Mouse (Mus musculus): ENCODE results near the gene Pkp1. TPM values are rescaled to one million over a fixed set of nuclear protein-coding genes. Genes with fewer than 3 reads are reported as not detected.

The Pkp1 gene
- total RNA-seq, 2 experiments from 2014 or later = not detected

Other genes with a start within 250 kb of the Pkp1 start
- gene Csrp1, start 199.1 kb downstream of the Pkp1 start, total RNA-seq (2021) = 100 to 1,000 TPM; 211 to 220 TPM
- 10 to 100 TPM; 14.0 to 16.6 TPM for gene Phlda3, start 153.1 kb downstream of the Pkp1 start, total RNA-seq (2021)
- gene Tnni1, start 139.8 kb downstream of the Pkp1 start, total RNA-seq (2021) = 1 to 10 TPM; 2.1 to 3.5 TPM
- under 1 TPM; 0.62 to 0.73 TPM for gene Lad1, start 100.6 kb downstream of the Pkp1 start, total RNA-seq (2021)
- gene Tnnt2, start 82.9 kb downstream of the Pkp1 start, total RNA-seq (2021) = 1 to 10 TPM in 1 of 2 experiments, under 1 TPM in 1; 0.60 to 1.1 TPM
- gene Igfn1, start 87.1 kb upstream of the Pkp1 start, total RNA-seq (2021) = under 1 TPM; 0.07 to 0.25 TPM
- gene Tmem9, start 88.9 kb upstream of the Pkp1 start, total RNA-seq (2021) = 10 to 100 TPM; 67.7 to 74.3 TPM
- gene Ascl5, start 131.6 kb upstream of the Pkp1 start, total RNA-seq (2021) = not detected
- gene Cacna1s, start 133.5 kb upstream of the Pkp1 start, total RNA-seq (2021) = 1 to 10 TPM; 1.0 to 1.2 TPM
- 10 to 100 TPM; 34.5 to 36.2 TPM for gene Kif21b, start 212.2 kb upstream of the Pkp1 start, total RNA-seq (2021)